Mouse (Mus musculus) left cerebral cortex, adult 18-20 months (tissue): ENCODE results near the gene Bcl2. TPM values are rescaled to one million over a fixed set of nuclear protein-coding genes. Genes with fewer than 3 reads are reported as not detected.
A peak's percentile ranks its signal among the peaks of the same experiment; 100 is the strongest.

Experiments
- DNase-seq, 2 experiments: peaks; one replicate each; pipeline ENCODE4 v3.0.0; 2021 to 2022; ENCODE audit warnings: low spot score in 2 of 2, mixed read lengths in 1 of 2
- microRNA-seq, 2 experiments: library from miRNA; unstranded; fragments of <30 nt; microRNA quantifications; one replicate each; pipeline ENCODE4 v1.2.0; 2021
- total RNA-seq, 2 experiments: library from RNA; stranded (reverse); gene quantifications; 2 replicates each; pipeline ENCODE4 v1.2.3; 2021

Bcl2 gene
- total RNA-seq, 2 experiments from 2014 or later, result 16.9 to 19.1 TPM

DNA sequence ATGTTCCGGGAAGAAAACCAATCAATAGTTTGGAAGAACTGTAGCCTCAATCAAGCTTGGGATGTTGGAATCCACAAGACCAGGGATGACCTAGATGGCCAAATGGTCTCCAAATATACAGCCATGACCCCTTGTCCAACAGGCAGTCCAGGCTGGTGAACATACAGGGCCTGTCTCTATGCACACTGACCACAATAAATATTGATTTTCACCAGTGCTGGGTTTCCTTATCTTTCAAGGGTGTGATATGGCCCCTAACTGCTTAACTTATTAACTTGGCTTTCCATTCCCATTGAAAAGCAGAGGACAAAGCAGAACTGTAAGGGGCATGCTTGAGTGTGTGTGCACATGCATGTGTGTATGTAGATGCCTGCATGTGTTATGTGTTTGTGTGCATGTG is 197.0 kb downstream of the Bcl2 start:
- DNase-seq, result no peak

DNA sequence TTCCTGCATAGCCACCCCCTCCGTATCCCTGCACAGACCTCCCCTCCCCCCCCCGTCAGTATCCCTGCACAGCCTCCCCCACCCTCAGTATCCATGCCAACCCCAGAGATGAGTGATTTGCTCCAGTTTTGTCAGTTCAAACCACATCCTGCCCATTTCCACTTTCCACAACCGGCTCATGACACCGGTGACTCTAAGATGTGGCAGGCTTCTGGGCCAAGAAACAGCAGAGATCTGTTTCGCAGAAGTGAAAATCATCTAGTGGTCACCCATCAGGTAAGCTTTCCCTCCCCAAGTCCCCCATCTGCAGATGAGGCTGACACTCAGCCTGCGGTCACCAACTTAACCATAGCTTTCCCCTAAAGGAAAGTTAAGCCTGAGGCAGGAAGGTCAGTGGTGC is 198.5 kb downstream of the Bcl2 start:
- DNase-seq, result no peak

DNA sequence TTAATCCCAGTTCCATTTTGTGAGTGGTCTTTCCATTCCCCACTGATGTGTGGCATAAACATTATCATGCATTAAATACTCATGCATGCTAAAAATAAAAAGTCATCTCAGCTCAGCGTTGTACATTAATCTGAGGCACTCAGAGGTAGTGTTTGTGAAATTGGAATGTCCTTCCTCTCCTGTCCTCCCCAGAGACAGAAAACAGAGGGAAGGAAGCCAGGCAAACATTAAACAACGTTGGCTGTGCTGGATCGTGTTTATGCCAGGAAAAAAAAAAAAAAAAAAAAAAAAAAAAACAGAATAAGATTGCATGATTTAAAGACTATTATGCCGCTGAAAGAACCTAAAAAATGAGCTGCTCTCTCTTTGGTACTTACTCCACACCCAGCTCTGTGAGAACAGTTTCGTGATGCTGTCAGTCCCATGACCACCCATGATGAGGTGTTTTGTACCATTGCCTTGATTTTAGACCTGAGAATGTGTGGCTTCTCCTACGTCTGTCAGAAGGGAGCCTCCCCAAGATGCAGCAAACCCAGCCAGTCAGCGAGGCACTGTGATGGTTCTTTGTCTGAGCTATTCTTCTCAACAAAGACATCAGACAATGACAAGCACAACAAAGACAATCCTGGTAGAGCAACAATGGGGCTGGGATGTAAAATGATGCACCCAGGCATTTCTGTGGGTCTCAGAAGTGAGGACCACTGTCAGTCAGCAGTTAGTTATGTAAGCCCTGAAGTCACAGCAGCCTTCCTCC is 200.0 kb downstream of the Bcl2 start:
- DNase-seq, result no peak

DNA sequence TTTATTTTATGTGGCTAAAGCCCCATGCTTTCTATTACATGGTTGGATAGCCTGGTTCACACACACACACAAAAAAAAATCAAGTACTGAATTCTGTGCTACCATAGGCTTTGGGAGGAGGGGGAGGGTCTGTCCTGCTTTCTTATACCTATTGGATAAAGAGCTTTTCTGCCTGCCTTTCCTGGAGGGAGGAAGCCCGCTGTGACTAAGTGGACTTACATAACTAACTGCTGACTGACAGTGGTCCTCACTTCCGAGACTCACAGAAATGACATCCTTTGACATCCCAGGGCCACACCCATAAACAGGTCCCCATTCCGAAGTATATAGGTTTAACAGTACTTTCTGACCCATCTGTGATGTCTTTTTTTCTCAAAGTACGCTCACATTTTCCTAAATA is 200.6 kb downstream of the Bcl2 start:
- DNase-seq, result no peak

DNA sequence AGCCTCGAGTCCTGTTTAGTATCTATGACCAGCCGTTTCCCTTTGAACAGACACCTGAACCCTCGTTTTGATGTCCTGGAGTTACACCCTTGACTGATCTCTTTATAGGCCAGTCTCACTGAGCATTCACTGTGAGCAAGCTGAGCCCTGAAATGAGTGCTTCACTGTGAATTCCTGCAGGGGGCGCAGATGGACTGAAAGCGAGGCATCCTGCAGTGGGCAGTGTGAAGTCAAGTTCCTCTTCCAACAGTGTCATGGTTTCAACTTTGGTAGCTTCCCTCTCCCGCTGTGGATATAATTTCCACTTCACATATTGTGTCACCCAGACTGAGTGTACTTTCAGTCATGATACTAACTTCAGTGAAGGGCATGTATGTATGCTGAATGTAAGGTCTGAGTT is 202.5 kb downstream of the Bcl2 start:
- peak; percentile 62 to 70 for DNase-seq

DNA sequence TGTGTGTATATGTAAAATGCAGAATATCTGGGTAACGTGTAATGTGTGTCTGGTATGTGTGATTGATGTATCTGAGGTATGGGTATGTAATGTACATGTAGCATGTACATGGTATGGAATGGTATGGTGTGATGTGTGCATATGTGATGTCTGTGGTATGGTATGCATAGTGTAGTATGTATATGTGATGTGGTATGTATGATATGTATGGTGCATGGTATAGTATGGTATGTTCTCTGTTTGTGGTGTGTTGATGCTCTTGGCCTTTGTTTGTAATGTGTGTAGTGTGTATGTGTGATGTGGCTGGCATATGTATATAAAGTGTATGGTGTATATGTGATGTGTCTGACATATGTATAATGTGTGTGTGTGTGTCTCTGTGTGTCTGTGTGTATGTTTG is 206.5 kb downstream of the Bcl2 start:
- no peak for DNase-seq

DNA sequence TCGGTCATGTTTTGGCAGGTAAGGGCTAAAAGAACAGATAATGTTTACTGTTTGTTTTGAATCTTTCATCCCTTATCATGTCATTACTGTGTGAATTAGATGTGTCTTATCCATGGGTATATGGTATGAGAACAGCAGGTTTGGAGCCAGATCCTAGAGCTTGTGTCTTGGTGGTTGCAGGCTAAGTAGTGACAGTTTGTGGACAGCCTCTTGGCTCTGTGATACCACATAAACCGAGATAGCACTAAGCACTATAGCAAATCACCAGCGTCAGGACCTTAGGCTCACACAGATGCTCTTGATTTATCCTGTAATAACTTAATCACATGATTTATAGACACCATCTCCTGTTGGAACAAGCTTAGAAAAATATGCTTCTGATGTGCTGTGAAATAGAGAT is 210.2 kb downstream of the Bcl2 start:
- DNase-seq, result no peak

DNA sequence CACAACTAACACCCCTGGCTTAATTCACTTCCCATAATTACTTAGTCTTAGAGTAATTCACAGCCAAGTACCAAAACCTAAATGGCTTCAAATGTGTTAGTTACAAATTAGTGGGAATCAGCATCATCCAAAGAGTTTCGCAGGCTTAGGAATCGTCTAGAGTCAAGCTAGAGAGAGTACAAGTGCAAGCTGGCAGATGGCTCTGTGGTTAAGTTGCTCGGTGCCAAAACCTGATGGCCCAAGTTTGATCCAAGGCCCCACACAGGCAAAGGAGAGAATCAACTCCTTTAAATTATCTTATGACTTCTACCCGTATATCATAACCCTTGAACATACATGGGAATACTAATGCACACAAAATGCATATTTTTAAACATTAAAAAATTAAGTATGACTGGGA is 210.7 kb downstream of the Bcl2 start:
- no peak for DNase-seq

DNA sequence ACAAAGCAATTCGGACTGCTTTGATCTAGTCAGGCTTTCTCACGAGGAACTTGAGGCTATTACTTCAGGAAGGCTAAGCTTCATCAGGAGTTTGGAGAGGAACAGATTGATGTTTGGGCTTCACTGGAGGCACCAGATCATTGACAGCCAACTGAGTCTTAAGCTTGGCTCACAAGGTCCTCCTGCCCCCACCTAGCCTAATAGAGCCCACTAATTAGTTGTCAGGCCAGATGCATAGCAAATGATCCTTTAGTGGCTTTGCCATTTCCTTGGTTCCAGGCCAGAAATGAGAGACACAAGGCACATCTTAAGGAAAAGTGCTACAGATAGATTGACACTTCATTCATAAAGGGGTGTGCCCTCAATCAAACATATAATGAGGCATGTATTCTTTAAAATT is 216.1 kb downstream of the Bcl2 start:
- no peak for DNase-seq

Small RNA genes lying within 50 kb of the gene (microRNA-seq; reads per million reads assigned to microRNA genes)
- gene Mir3473f, result 0 reads per million in 2 experiments

Other genes starting within 250 kb of the Bcl2 start
- 10 to 100 TPM; 27.3 to 28.4 TPM for gene Kdsr, start 45.5 kb upstream of the Bcl2 start, total RNA-seq
- 10 to 100 TPM; 56.1 to 58.3 TPM for gene Vps4b, start 82.5 kb upstream of the Bcl2 start, total RNA-seq
- under 1 TPM in 1 of 2 experiments, not detected in 1; 0.16 TPM for gene Serpinb5, start 146.9 kb upstream of the Bcl2 start, total RNA-seq
- not detected for gene Serpinb12, start 220.2 kb upstream of the Bcl2 start, total RNA-seq